Mouse (Mus musculus): Measurements from ENCODE around the gene Sik1.

Sik1 gene

DNA sequence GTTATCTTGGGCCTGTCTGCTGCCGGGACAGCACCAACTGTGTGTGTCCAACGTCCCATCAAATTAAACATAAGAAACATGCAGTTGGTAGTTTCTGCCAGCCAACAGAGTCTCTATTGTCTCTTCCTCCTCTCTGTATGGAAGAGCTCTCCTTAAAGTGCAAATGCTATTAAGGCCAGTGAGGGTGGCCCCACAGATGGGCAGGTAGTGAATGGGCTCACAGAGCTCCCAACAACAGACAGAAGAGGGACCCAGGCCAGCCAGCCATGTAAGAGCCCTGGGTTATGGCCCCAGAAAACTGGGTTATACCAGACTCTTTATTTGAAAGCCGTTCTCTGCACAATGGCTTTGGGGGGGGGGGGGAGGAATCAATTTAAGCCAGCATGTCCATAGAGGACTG is 21.2 kb upstream of the Sik1 start:
- no peak for DNase-seq (ENCODE audit: low read depth, low spot score)

DNA sequence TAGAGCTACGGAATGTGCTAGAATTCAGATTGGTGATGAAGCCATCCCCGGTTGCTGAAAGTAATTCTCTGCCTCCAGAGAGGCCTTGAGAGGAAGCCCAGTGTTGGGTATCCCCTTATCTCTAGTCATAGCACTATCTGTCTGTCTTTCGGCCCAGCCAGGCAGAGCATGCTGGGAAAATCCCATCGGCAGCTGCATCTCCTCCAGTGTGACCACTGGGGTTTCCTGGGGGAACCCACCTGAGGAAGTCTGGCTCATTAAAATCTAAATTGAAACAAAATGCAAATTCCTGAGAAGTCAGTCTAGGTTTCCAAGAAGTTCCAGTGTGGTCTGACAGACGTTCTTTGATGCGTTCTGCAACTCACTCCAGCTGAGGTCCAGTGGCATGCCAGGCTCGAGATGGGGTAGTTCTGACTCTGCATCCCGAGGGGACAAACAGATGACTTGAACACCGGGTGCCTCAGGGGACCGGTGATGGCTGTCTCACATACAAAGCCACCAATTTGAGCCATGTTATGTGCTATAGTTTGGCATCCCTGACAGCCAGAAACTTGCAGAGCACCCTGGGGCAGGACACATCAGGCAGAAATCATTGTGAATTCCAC is 19.8 kb upstream of the Sik1 start:
- DNase-seq (ENCODE audit: low read depth, low spot score), result no peak

DNA sequence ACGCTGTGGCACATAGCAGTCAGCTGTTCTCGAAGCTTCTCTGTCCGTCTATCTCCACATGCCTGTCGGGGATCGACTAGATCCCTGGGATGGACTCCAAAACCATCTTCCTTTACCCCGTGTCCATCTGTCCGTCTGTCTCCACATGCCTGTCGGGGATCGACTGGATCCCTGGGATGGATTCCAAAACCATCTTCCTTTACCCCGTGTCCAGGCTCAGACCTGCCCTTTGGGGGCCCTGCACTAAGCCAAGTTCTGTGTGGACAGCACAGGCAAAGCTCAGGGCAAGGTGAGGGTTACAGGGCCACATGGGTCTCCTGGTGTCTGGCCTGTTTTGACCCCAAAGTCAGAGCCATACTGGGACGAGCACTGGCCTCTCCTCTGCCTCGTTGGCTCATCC is 19.1 kb upstream of the Sik1 start:
- no peak for DNase-seq (ENCODE audit: low read depth, low spot score)

DNA sequence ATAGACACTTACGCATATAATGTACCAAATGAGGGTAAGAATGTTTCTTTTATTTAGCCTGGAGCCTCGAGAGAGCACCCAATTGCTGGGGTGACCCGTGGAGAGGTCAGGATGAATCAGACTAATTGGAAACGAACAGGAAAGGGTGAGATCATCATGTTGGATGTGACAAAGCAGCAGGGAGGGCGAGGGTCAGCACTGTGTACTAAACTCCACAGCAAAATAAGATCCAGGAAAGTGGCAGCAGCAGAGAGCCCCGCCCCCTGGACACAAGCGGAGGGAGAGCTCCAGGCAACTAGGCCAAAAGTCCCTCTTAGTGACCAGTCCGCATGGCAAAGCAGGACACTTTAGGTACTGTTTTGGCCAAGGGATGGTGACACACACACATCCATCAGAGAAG is 18.4 kb upstream of the Sik1 start:
- DNase-seq (ENCODE audit: low read depth, low spot score), result no peak

DNA sequence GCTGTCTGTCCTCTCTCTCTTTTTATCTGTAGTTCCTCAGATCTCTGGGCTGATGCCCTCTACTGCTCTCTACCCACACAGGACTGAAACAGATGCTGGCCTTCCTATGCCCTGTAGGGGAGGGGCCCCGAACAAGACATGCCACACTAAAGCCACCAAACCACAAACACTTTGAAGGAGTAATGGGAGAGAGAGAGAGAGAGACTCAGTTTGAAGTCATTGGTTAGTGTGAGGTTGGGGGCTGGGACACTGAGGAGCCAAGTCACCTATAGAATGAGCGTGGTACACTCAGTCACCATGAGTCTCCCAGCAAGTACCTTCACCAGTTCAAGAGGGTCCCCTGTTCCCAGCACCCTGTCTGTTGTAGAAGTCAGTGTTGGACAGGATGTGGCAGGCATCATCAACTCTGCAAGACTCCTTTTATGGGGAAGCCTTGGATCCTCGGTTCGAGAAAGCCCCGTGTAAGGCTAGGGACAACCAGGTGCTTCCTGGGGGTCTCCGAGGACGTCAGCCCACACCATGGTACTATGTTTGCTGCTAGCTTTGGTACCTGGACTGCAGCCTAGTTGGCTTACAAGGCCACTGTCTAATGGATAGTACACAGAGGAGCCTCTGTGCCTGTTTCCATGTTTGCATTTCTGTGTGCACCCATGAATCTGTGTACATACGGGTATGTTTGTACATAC is 17.7 kb upstream of the Sik1 start:
- DNase-seq (ENCODE audit: low read depth, low spot score), result no peak

GRCm38 (mm10) chr17:31872826-31873165 is 17.2 kb upstream of the Sik1 start:
- DNase-seq (ENCODE audit: low read depth, low spot score), result no peak

DNA sequence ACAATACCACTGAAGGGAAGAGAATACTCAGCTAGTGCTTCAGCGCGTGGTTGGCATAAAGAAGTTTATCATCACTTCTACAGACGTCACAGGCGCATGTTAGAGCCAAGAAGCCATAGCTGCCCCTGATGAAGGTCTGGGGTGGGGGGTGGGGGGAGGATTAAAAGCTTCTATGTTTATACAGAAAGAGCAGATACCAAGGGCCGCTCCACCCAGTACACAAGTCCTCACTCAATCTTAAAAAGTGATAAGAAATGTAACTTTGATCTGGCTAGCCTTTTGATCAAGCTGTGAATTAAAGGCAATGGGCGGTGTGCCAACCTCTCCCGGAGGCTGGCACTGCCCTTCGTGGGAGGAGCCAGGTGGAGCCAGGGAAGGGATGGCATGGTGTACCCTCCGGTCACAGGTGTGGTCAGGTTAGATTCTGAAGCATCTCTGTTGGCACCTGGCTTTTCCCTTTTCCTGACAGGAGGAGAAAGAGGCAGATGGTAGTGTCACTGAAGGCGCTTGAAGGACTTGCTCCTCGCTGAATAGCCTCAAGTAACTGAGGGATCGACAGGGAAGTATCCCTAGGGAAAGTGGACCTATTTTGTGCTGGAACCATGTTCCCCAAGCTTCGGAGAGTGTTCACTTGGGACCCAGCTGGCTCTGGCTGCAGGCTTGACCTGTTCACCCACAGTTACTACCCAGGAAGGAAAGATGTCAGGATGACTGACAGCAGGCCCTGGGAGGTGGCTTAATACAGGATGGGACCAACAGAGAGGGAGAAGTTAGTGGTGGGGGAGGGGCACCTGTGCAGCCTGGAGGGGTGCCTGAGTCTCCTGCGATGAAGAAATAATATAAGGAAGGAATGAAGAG is 16.6 kb upstream of the Sik1 start:
- no peak for DNase-seq (ENCODE audit: low read depth, low spot score)

DNA sequence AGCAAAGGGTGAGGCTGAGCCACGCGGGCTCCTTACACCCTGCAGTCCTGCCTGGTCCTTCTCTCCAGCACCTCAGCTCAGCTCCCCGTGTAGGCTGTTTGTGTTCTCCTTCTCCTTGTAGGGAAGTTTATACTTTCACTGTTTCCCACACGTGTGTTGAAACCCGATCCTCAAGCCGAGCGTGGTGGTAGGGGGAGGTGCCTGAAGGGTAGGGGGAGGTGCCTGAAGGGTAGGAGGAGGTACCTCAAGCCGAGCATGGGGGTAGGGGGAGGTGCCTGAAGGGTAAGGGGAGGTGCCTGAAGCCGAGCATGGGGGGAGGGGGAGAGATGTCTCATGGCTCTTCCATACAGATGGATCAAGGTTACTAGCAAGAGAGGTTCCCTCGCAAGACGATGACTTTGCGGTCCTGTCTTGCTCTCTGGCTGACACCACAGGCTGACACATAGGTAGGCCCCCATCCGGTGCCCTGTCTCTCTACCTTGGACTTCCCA is 15.4 kb upstream of the Sik1 start:
- no peak for DNase-seq (ENCODE audit: low read depth, low spot score)

- DNase-seq (ENCODE audit: low read depth, low spot score), result no peak
Observed at GRCm38 (mm10) chr17:31870446-31870845, 14.8 kb upstream of the Sik1 start.

GRCm38 (mm10) chr17:31868076-31868475 is 12.5 kb upstream of the Sik1 start:
- no peak for DNase-seq (ENCODE audit: low read depth, low spot score)

- DNase-seq (ENCODE audit: low read depth, low spot score), result no peak
Observed at GRCm38 (mm10) chr17:31867061-31867460, 11.5 kb upstream of the Sik1 start.

- DNase-seq (ENCODE audit: low read depth, low spot score), result no peak
Observed at GRCm38 (mm10) chr17:31865636-31866035, 10.0 kb upstream of the Sik1 start.

DNA sequence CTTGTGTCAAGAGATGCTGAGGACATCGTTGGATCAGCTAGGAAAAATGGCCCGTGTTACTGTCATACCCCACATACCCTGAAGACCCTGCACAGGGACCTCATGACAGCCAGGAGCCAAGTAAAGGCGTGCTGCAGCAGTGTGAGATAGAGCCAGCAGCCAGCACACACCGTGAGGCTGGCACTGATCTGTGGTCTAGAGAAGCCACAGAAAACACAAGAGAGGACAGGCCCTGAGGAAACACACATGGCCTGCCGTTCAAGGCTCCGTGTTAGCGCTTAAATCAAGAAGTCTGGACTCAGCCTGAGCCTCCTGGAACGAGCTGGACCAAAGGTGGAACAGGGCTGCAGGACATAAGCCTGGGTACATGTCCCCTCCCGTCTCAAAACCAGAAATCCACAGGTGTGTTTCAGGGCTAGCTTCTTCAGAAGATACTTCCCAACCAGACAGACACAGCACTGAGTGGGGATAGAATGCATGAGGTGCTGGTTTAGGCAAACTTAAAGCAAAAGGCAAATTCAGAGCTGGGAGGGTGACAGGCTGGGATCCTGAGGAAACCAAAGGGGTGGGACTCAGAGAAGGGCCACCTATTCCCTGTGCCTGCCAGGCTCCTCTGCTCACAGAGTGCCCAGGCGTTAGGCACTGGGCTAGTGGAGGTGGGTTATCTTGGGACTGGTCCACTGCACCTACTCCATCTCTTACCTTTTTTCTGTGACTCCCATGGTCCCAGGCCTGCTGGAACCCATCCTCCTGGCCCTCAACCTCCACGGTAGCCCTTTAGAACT is 9.3 kb upstream of the Sik1 start:
- DNase-seq (ENCODE audit: low read depth, low spot score), result no peak

DNA sequence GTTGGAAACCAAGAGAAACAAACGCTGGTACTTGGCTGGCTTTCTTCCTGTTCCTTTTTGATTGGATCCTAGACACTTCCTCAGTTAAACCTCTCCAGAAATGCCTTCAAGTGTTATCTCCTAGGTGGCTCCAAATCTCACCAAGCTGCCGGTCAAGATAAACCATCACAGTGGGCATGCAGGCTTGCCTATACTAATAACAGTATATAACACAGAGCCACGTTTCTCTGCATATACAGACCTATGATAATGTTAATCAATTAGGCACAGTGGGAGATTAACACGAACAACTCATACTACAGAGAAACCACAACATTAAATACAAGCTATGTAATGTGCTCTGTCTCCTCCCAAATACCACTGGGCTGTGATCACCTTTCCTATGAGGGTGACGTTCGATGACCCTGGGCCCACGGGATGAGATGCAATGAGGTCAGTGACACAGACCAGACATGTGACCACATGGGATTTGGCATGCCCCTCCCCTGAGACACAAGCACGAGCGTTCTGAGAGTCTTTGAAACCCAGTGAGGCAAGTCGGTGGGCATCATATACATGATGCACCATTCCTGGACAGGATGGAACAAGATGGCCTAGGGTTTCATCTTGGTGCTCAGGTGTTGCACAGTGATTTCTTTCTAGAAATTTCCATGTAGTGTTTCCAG is 7.7 kb upstream of the Sik1 start:
- no peak for DNase-seq (ENCODE audit: low read depth, low spot score)

DNA sequence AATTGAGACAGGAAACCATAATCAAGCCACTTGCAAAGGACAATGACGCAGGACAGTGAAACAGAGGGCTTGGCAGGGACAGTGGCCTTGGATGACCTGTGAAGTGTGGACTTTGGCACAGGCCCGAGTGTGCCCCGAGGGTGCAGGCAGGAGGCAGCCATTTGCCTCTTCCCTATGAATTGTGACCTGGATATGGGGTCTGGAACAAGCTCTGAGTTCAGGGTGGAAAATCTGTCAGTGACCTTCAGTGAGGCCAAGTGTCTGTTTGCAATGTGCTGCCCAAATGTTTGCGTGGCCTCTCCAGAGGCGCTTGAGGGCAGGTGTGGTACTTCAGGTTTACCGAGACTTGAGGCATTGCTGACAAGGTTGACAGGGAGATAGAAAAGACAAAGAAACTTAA is 6.5 kb upstream of the Sik1 start:
- DNase-seq (ENCODE audit: low read depth, low spot score), result no peak

DNA sequence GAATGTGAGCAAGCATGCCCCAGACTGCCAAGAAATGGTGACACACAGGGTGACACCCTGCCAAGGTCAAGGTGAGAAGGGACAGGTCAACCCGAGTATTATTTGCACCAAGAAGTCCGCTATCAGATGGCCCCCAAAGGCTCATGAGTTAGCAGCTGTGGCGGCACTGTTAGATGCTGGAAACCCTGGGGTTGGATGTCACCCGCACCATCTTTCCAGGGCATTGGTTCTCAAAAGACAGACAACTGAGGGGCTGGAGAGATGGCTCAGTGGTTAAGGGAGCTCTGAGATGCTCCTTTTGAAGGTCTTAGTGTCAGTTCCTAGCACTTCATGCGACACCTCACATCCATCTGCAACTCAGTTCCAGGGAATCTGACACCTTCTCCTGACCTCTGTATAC is 6.1 kb upstream of the Sik1 start:
- DNase-seq (ENCODE audit: low read depth, low spot score), result no peak

DNA sequence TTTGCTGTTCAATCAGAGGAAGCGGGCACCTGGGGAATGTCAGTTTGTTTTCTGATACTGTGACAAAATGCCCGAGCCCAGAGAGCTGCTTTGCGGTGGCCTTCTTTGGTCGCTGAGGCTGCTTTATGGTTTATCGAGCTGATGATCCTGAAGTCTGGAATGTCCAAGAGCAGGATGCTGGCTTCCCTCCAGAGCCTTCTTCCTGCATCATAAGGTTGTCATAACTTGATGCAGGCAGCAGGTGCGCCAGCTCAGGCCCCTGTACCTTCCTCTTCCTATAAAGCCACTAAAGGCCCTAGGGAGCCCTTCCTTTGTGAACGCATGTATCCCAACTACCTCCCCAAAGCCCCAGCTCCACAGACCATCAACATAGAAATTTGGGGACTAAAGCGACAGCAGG is 5.3 kb upstream of the Sik1 start:
- DNase-seq (ENCODE audit: low read depth, low spot score), result no peak

- DNase-seq (ENCODE audit: low read depth, low spot score), result no peak
Observed at GRCm38 (mm10) chr17:31859367-31859766, 3.8 kb upstream of the Sik1 start.

DNA sequence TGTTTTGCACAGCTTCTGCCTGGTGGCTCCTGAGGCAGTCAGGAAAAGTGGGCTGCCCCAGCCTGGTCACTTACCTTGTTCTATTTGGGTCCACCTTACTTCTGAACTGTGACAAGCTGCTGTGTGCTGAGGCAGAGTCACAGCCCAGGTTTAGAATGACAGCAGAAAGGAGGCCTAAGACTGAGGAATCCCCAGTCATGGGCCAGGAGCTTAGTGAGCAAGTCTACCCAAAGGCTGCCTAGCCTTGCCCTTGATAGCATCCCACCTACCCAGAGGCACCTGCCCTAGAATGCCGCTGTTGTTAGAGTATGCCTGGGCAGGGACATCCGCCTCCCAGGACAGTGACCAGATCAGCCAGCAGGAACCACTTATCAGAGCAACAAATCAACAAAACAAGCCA is 3.2 kb upstream of the Sik1 start:
- DNase-seq (ENCODE audit: low read depth, low spot score), result no peak

GRCm38 (mm10) chr17:31857903-31858426 is 2.4 kb upstream of the Sik1 start:
- no peak for DNase-seq (ENCODE audit: low read depth, low spot score)

GRCm38 (mm10) chr17:31857251-31857650 is 1.6 kb upstream of the Sik1 start:
- DNase-seq (ENCODE audit: low read depth, low spot score), result no peak

Measured in telencephalon, adult 2 months (tissue).